8 mouse cellular contexts compared by ENCODE assay signal in the genomic region with DNA sequence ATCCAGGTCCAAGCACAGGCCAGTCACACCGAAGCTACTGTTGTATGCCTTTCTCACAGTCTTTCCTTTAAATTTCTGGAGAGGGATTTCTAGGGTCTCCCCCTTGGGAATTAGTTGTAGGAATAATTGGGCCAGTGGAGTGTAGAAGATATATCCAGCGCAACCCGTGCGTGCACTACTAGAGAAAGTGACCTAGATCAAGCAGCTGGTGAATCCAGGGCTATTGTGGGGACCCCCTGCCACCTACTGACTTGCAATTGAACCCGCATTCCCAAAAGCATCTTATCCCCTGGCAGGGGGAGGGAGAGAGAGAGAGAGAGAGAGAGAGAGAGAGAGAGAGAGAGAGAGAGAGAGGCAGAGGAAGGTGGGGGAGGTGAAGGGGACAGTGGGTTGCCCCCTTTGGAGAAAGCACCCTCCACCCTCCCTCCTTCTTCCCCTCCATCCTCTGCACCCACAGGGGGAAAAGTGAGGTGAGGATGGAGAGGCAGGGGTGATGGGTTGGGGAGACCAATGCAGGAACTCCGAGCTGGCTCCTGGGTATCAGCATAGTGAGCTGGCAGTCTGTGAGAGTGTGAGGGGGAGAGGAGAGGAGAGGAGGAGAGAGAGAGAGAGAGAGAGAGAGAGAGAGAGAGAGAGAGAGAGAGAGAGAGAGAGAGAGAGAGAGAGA. TPM values are rescaled to one million over a fixed set of nuclear protein-coding genes. Genes with fewer than 3 reads are reported as not detected.
A peak's percentile ranks its signal among the peaks of the same experiment; 100 is the strongest.
DNase-seq lines count a peak whose midpoint lies in the region; ATAC-seq and TF ChIP-seq lines count a peak whose summit lies in the region.
"Had no signal": no experiment of that assay in that cellular context is flagged by ENCODE, and none has a peak within 500 bp of the region (broad histone marks: within the 10 kb centered on the region; RNA-seq: fewer than 3 reads in every experiment).

A gene (plus strand): TSS at position 364 of the 667 bp plus-strand sequence.

- TF ChIP-seq EP300 in lung, postnatal 0 days (IDR thresholded peaks at IDR 0.05): no peak
- no peak for TF ChIP-seq EP300 in stomach, postnatal 0 days (optimal IDR thresholded peaks at IDR 0.05)

- 46% methylated on average over 6 of the region's 6 CpGs for WGBS in lung, postnatal 0 days
- WGBS in hindbrain, embryonic 11.5 days: 21% methylated on average over 6 of the region's 6 CpGs
- WGBS in limb, embryonic 12.5 days: 29% methylated on average over 6 of the region's 6 CpGs
- 51% methylated on average over 6 of the region's 6 CpGs for whole genome bisulfite sequencing in stomach, postnatal 0 days

- H3K9ac ChIP-seq in lung, postnatal 0 days (replicated peaks; ENCODE audit: low read depth): no peak within 1 kb of the TSS
- H3K9ac ChIP-seq in hindbrain, embryonic 11.5 days (ENCODE audit: low read depth, low read length): peak within 1 kb of the TSS; percentile 56
- peak within 1 kb of the TSS; percentile 13; the same call in 1 of the 2 replicates for H3K9ac ChIP-seq in limb, embryonic 12.5 days (replicated peaks)
- no peak within 1 kb of the TSS for H3K9ac ChIP-seq in stomach, postnatal 0 days (ENCODE audit: low read length)
- H3K9ac ChIP-seq: liver, embryonic 13.5 days had no signal

- H3K36me3 ChIP-seq in lung, postnatal 0 days (ENCODE audit: insufficient read depth, low read length): no peaks in the 10 kb centered on the region
- H3K36me3 ChIP-seq in hindbrain, embryonic 11.5 days (ENCODE audit: control insufficient read depth, insufficient read depth, low read length): no peaks in the 10 kb centered on the region
- H3K36me3 ChIP-seq in limb, embryonic 12.5 days: no peaks in the 10 kb centered on the region
- H3K36me3 ChIP-seq in stomach, postnatal 0 days (ENCODE audit: control insufficient read depth, insufficient read depth, low read length): no peaks in the 10 kb centered on the region
- H3K36me3 ChIP-seq: liver, embryonic 13.5 days had no signal

- no peaks in the 10 kb centered on the region for H3K9me3 ChIP-seq in lung, postnatal 0 days (ENCODE audit: low read length)
- H3K9me3 ChIP-seq in hindbrain, embryonic 11.5 days (ENCODE audit: control insufficient read depth, low read length): no peaks in the 10 kb centered on the region
- H3K9me3 ChIP-seq in limb, embryonic 12.5 days: no peaks in the 10 kb centered on the region
- H3K9me3 ChIP-seq in stomach, postnatal 0 days (ENCODE audit: control insufficient read depth, low read length): no peaks in the 10 kb centered on the region
- H3K9me3 ChIP-seq: liver, embryonic 13.5 days had no signal

- no peaks in the 10 kb centered on the region for H3K4me1 ChIP-seq in lung, postnatal 0 days (ENCODE audit: insufficient read depth, low read depth, low read length)
- H3K4me1 ChIP-seq in hindbrain, embryonic 11.5 days (replicated peaks; ENCODE audit: control insufficient read depth, insufficient read depth, low read length): no peaks in the 10 kb centered on the region
- peaks cover 9% of the 10 kb centered on the region; the same call in 1 of the 2 replicates for H3K4me1 ChIP-seq in limb, embryonic 12.5 days (replicated peaks)
- no peaks in the 10 kb centered on the region for H3K4me1 ChIP-seq in stomach, postnatal 0 days (replicated peaks; ENCODE audit: control insufficient read depth, insufficient read depth)
- H3K4me1 ChIP-seq: liver, embryonic 13.5 days had no signal

- peak within 1 kb of the TSS; percentile 19; the same call in 1 of the 2 replicates for H3K4me2 ChIP-seq in lung, postnatal 0 days (replicated peaks; ENCODE audit: low read depth, low read length)
- peak within 1 kb of the TSS; percentile 38 for H3K4me2 ChIP-seq in hindbrain, embryonic 11.5 days (replicated peaks; ENCODE audit: low read depth, low read length)
- H3K4me2 ChIP-seq in limb, embryonic 12.5 days: peak within 1 kb of the TSS; percentile 48
- peak within 1 kb of the TSS; percentile 35 for H3K4me2 ChIP-seq in stomach, postnatal 0 days (replicated peaks; ENCODE audit: low read depth)
- H3K4me2 ChIP-seq: liver, embryonic 13.5 days had no signal

- H3K27me3 ChIP-seq in lung, postnatal 0 days (replicated peaks; ENCODE audit: insufficient read depth, low read length): no peaks in the 10 kb centered on the region
- H3K27me3 ChIP-seq in hindbrain, embryonic 11.5 days (ENCODE audit: control insufficient read depth, insufficient read depth, low read length): no peaks in the 10 kb centered on the region
- peaks cover 37% of the 10 kb centered on the region for H3K27me3 ChIP-seq in limb, embryonic 12.5 days
- H3K27me3 ChIP-seq in stomach, postnatal 0 days (ENCODE audit: control insufficient read depth, insufficient read depth, low read length): no peaks in the 10 kb centered on the region

- no peak within 1 kb of the TSS for H3K4me3 ChIP-seq in lung, postnatal 0 days (ENCODE audit: low read depth, low read length)
- peak within 1 kb of the TSS; percentile 12 for H3K4me3 ChIP-seq in hindbrain, embryonic 11.5 days (ENCODE audit: low read depth, low read length)
- H3K4me3 ChIP-seq in limb, embryonic 12.5 days (replicated peaks): peak within 1 kb of the TSS; percentile 16; the same call in 1 of the 2 replicates
- peak within 1 kb of the TSS; percentile 19; the same call in 1 of the 2 replicates for H3K4me3 ChIP-seq in stomach, postnatal 0 days (ENCODE audit: low read depth, low read length)
- H3K4me3 ChIP-seq: liver, embryonic 13.5 days had no signal

- ATAC-seq in lung, postnatal 0 days: no peak
- ATAC-seq in hindbrain, embryonic 11.5 days (ENCODE audit: low FRiP score): no peak
- no peak for ATAC-seq in limb, embryonic 12.5 days (ENCODE audit: insufficient number of reproducible peaks, insufficient read depth, low FRiP score, low TSS enrichment, low read depth)
- no peak for ATAC-seq in stomach, postnatal 0 days (ENCODE audit: low FRiP score, low TSS enrichment)

- no peak within 1 kb of the TSS for H3K27ac ChIP-seq in lung, postnatal 0 days (ENCODE audit: low read length)
- H3K27ac ChIP-seq in hindbrain, embryonic 11.5 days (ENCODE audit: low read depth, low read length): no peak within 1 kb of the TSS
- H3K27ac ChIP-seq in limb, embryonic 12.5 days: no peak within 1 kb of the TSS
- H3K27ac ChIP-seq in stomach, postnatal 0 days (replicated peaks): no peak within 1 kb of the TSS
- H3K27ac ChIP-seq: liver, embryonic 13.5 days had no signal

- no peak for TF ChIP-seq CTCF in lung, postnatal 0 days (IDR thresholded peaks at IDR 0.05)
- no peak for TF ChIP-seq CTCF in stomach, postnatal 0 days (IDR thresholded peaks at IDR 0.05; ENCODE audit: low read depth)

- DNase-seq in lung, postnatal 0 days (ENCODE audit: low spot score): no peak
- no peak for DNase-seq in lung, postnatal 14 days
- DNase-seq in hindbrain, embryonic 11.5 days (ENCODE audit: low spot score): no peak
- no peak for DNase-seq in stomach, postnatal 0 days (ENCODE audit: low spot score)
- DNase-seq in thymus, postnatal 14 days: no peak
- DNase-seq in gastrocnemius, adult 8-10 months (ENCODE audit: low spot score in 2 of 2): no peak
- DNase-seq: liver, embryonic 13.5 days had no signal

RNA-seq across cellular contexts. Expression of the gene that starts here (rescaled TPM):
- polyA plus RNA-seq in lung, postnatal 0 days (2015; fragmentation: Nextera tagmentation; extraction: Ambion mirVana): 1.2 TPM in 2 replicates
- 2.1 and 2.8 TPM in 2 replicates for polyA plus RNA-seq in hindbrain, embryonic 11.5 days (2014; fragmentation: Nextera tagmentation; extraction: Ambion mirVana)
- 0.78 and 1.2 TPM in 2 replicates for polyA plus RNA-seq in limb, embryonic 12.5 days (2016; fragmentation: Nextera tagmentation; extraction: Ambion mirVana)
- polyA plus RNA-seq in stomach, postnatal 0 days (2015; fragmentation: Nextera tagmentation; extraction: Ambion mirVana): 0.63 and 0.91 TPM in 2 replicates
- total RNA-seq in gastrocnemius, adult 8-10 months (2022): under 1 TPM; 0.05 to 0.13 (median 0.09) TPM

Comparison
In these comparisons a context has a peak if more than half of its experiments do, and no peak if none do; other contexts are left out.
1. H3K9ac ChIP-seq: peak in hindbrain, embryonic 11.5 days (single experiment) and limb, embryonic 12.5 days (single experiment); none in lung, postnatal 0 days (single experiment) and stomach, postnatal 0 days (single experiment).
2. Peak in every context shown above with its lines, with median percentiles within 50 percentile points of each other: H3K4me2 ChIP-seq.